Mouse (Mus musculus): ENCODE measurements at regions not wholly inside any gene's neighbourhood (a gene's known extent, or its start where the extent isn't known, plus 50 kb on each side); places are given as distances from the start of the nearest gene placed in this dataset.

DNA sequence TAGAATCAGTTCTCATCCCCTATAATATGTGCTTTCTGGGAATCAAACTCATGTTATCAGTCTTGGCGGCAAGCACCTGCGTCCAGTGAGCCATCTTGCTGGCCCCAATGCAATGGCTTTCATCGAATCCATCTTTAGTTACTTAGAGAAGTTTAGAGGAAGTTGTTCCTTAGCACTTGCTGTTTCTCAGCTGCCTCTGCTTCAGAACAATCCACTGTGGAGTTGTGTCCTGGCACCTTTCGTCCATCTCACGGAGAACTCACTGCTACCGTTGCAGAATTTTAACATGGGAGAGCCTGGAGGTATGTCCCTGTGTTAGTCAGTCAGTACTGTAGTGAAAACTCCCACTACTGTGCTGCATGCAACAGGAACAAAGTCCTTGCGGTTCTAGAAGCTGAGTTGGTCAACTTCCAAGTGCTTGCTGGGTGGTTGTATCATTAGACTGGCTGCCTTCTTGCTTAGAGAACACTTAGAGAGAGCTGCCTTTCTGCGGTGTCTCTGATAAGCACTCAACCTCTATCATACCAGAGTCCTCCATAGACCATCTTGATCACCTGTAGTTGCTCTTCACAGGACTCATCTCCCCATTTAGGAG lies 204.3 kb upstream of the Jade1 start:
- Histone ChIP-seq H3K9me3 (replicated peaks; ENCODE audit: low read length) (no peaks in the 10 kb centered on the region), H3K79me2 (replicated peaks; ENCODE audit: control insufficient read depth, extremely low read depth, insufficient read depth, poor library complexity, severe bottlenecking) (no peaks in the 10 kb centered on the region), H3K27me3 (replicated peaks) (no peaks in the 10 kb centered on the region), H3K27ac (ENCODE audit: insufficient read depth, low read depth) (no peak overlapping the region), H3K4me2 (ENCODE audit: insufficient read depth, low read depth, poor library complexity, severe bottlenecking) (no peak overlapping the region), H3K4me1 (ENCODE audit: control insufficient read depth in 1 of 2, insufficient read depth in 2 of 2) (no peaks in the 10 kb centered on the region), H3K36me3 (replicated peaks in 1 of 2; ENCODE audit: control insufficient read depth in 1 of 2, insufficient read depth in 1 of 2, low read length in 1 of 2) (no peaks in the 10 kb centered on the region), H3K9ac (ENCODE audit: insufficient read depth, low read depth) (no peak overlapping the region), H3K4me3 (replicated peaks in 1 of 3; ENCODE audit: low read depth in 2 of 3, low read length in 2 of 3, poor library complexity in 1 of 3) (no peak overlapping the region)
- no peak for DNase-seq (ENCODE audit: extremely low read depth)
- TF ChIP-seq MAX (IDR thresholded peaks at IDR 0.05; ENCODE audit: low read length): no peak
- TF ChIP-seq CTCF (conservative IDR thresholded peaks at IDR 0.05 in 1 of 2, IDR thresholded peaks at IDR 0.05 in 1 of 2; ENCODE audit: low read depth in 2 of 2, low read length in 2 of 2): no peak
- TF ChIP-seq MYC (IDR thresholded peaks at IDR 0.05; ENCODE audit: low read depth, low read length): no peak
- TF ChIP-seq NELFE (IDR thresholded peaks at IDR 0.05; ENCODE audit: low read depth, low read length): no peak
- no peak for TF ChIP-seq JUND (conservative IDR thresholded peaks at IDR 0.05; ENCODE audit: low read depth, low read length)
- dilution Hi-C loops (cut with MboI; ENCODE audit: extremely low pct_ligation_motif_present, extremely low pct_unique_long_range_greater_than_20kb, low sequenced_read_pairs) (no loop called here), in situ Hi-C loops (cut with MboI; ENCODE audit: low pct_ligation_motif_present, low pct_unique_long_range_greater_than_20kb, low sequenced_read_pairs) (loop anchor here (25.0 kb wide), 1 partner anchor 211 kb away; the partner anchor contains the start of gene Jade1)

- no peaks in the 10 kb centered on the region for H3K9me3 ChIP-seq (replicated peaks; ENCODE audit: low read length)
- H3K4me3 ChIP-seq (replicated peaks in 1 of 3; ENCODE audit: low read depth in 2 of 3, low read length in 2 of 3, poor library complexity in 1 of 3): no peak overlapping the region
- H3K36me3 ChIP-seq (replicated peaks in 1 of 2; ENCODE audit: control insufficient read depth in 1 of 2, insufficient read depth in 1 of 2, low read length in 1 of 2): no peaks in the 10 kb centered on the region
- no peaks in the 10 kb centered on the region for H3K4me1 ChIP-seq (ENCODE audit: control insufficient read depth in 1 of 2, insufficient read depth in 2 of 2)
- H3K27me3 ChIP-seq (replicated peaks): no peaks in the 10 kb centered on the region
- TF ChIP-seq RCOR1 (conservative IDR thresholded peaks at IDR 0.05; ENCODE audit: low read depth, low read length) (no peak), MAX (IDR thresholded peaks at IDR 0.05; ENCODE audit: low read length) (no peak), CHD2 (IDR thresholded peaks at IDR 0.05; ENCODE audit: low read length) (no peak), IRF4 (IDR thresholded peaks at IDR 0.05; ENCODE audit: low read depth, low read length) (no peak), JUND (conservative IDR thresholded peaks at IDR 0.05; ENCODE audit: low read depth, low read length) (no peak), ZMIZ1 (IDR thresholded peaks at IDR 0.05; ENCODE audit: low read depth, low read length) (no peak), KAT2A (IDR thresholded peaks at IDR 0.05; ENCODE audit: insufficient replicate concordance, low read length) (no peak), ZC3H11A (IDR thresholded peaks at IDR 0.05; ENCODE audit: low read depth, low read length) (no peak), CHD1 (IDR thresholded peaks at IDR 0.05; ENCODE audit: low read depth, low read length) (no peak), PAX5 (IDR thresholded peaks at IDR 0.05; ENCODE audit: low read length) (no peak), CTCF (conservative IDR thresholded peaks at IDR 0.05 in 1 of 2, IDR thresholded peaks at IDR 0.05 in 1 of 2; ENCODE audit: low read depth in 2 of 2, low read length in 2 of 2) (no peak), TBP (conservative IDR thresholded peaks at IDR 0.05; ENCODE audit: low read depth, low read length) (no peak), ETS1 (conservative IDR thresholded peaks at IDR 0.05; ENCODE audit: low read depth, low read length) (no peak), NRF1 (IDR thresholded peaks at IDR 0.05; ENCODE audit: low read depth, low read length) (no peak), NELFE (IDR thresholded peaks at IDR 0.05; ENCODE audit: low read depth, low read length) (no peak), UBTF (IDR thresholded peaks at IDR 0.05; ENCODE audit: low read depth, low read length) (no peak)
- H3K9ac ChIP-seq (ENCODE audit: insufficient read depth, low read depth): no peak overlapping the region
- in situ Hi-C loops (cut with MboI; ENCODE audit: low pct_ligation_motif_present, low pct_unique_long_range_greater_than_20kb, low sequenced_read_pairs) (loop anchor here (25.0 kb wide), 1 partner anchor 212 kb away; the partner anchor contains the start of gene Jade1), dilution Hi-C loops (cut with MboI; ENCODE audit: extremely low pct_ligation_motif_present, extremely low pct_unique_long_range_greater_than_20kb, low sequenced_read_pairs) (no loop called here)
- H3K27ac ChIP-seq (ENCODE audit: insufficient read depth, low read depth): no peak overlapping the region
- DNase-seq (ENCODE audit: extremely low read depth): no peak
- no peaks in the 10 kb centered on the region for H3K79me2 ChIP-seq (replicated peaks; ENCODE audit: control insufficient read depth, extremely low read depth, insufficient read depth, poor library complexity, severe bottlenecking)
- no peak overlapping the region for H3K4me2 ChIP-seq (ENCODE audit: insufficient read depth, low read depth, poor library complexity, severe bottlenecking)
These were observed 205.2 kb upstream of the Jade1 start for GRCm38 (mm10) chr3:41350331-41350730.

Data from CH12.LX (cell line).